Mouse (Mus musculus) liver, embryonic 14.5 days (tissue): Measurements from ENCODE around the gene Maml3. TPM values are rescaled to one million over a fixed set of nuclear protein-coding genes. Genes with fewer than 3 reads are reported as not detected.
A peak's percentile ranks its signal among the peaks of the same experiment; 100 is the strongest.

Source experiments
- ATAC-seq: fragments of 200-750 bp; cut with Nextera tagmentation; 2 replicates; pipeline ENCODE4 v1.8.0; 2017; ENCODE audit warnings: moderate number of reproducible peaks, mild to moderate bottlenecking, moderate library complexity; ENCODE audit not compliant: insufficient read depth
- DNase-seq, 3 experiments: peaks; one replicate each; pipeline ENCODE4 v3.0.0-alpha.2; 2012 to 2013; ENCODE audit warnings: low read depth in 3 of 3, low spot score in 3 of 3
- H3K27ac ChIP-seq: fragments of 300-500 bp; sonication (generic); 2 replicates; pipeline ENCODE4 v1.5.1; 2014; ENCODE audit warnings: moderate library complexity, mild to moderate bottlenecking, control low read depth, inconsistent platforms
- H3K27me3 ChIP-seq: fragments of 300-500 bp; sonication (generic); 2 replicates; pipeline ENCODE4 v1.6.1; 2014; ENCODE audit warnings: mild to moderate bottlenecking, low read length, moderate library complexity; ENCODE audit not compliant: control insufficient read depth, insufficient read depth
- H3K36me3 ChIP-seq: fragments of 300-500 bp; sonication (generic); replicated peaks from 2 replicates; pipeline ENCODE4 v1.6.1; 2014; ENCODE audit warnings: low read depth; ENCODE audit not compliant: control insufficient read depth, insufficient read depth
- H3K4me1 ChIP-seq, 2 experiments: fragments of 200-500 bp in 1 of 2; fragments of 300-500 bp in 1 of 2; sonication (generic) in 1 of 2; replicated peaks; 2 replicates each; pipeline ENCODE4 v1.6.1; 2012 to 2014; ENCODE audit warnings: antibody characterized with exemption in 1 of 2, inconsistent platforms in 1 of 2, low read length in 1 of 2; ENCODE audit not compliant: control insufficient read depth in 2 of 2, insufficient read depth in 2 of 2
- H3K4me2 ChIP-seq: fragments of 300-500 bp; sonication (generic); 2 replicates; pipeline ENCODE4 v1.6.1; 2014; ENCODE audit warnings: low read depth, mild to moderate bottlenecking, control low read depth, moderate library complexity
- H3K4me3 ChIP-seq, 2 experiments: fragments of 200-500 bp in 1 of 2; fragments of 300-500 bp in 1 of 2; sonication (generic) in 1 of 2; 2 replicates each; pipeline ENCODE4 v1.5.1; 2012 to 2014; ENCODE audit warnings: low read depth in 2 of 2, low read length in 2 of 2, mild to moderate bottlenecking in 2 of 2, control low read depth in 1 of 2, inconsistent platforms in 1 of 2, moderate library complexity in 1 of 2; ENCODE audit not compliant: insufficient read depth in 1 of 2
- H3K9ac ChIP-seq: fragments of 300-500 bp; sonication (generic); replicated peaks from 2 replicates; pipeline ENCODE4 v1.6.1; 2014; ENCODE audit warnings: mild to moderate bottlenecking, control low read depth, moderate library complexity
- H3K9me3 ChIP-seq: fragments of 300-500 bp; sonication (generic); 2 replicates; pipeline ENCODE4 v1.6.1; 2016; ENCODE audit warnings: low read length, mixed read lengths; ENCODE audit not compliant: control insufficient read depth
- CTCF ChIP-seq: IDR thresholded peaks from 2 replicates; pipeline ENCODE4 v1.5.1; 2016; ENCODE audit warnings: antibody characterized with exemption, low read depth, control low read depth
- EP300 ChIP-seq: IDR thresholded peaks from 2 replicates; pipeline ENCODE4 v1.6.1; 2016; ENCODE audit warnings: antibody characterized with exemption, low read depth
- WGBS: fragments of 180-500 bp; shearing (Covaris S2); extraction: QIAGEN DNeasy Blood & Tissue Kit; methylation state at CpG from one replicate; pipeline ENCODE4 v1.1.7; 2014; ENCODE audit not compliant: insufficient replicate concordance; 5-methylcytosine and 5-hydroxymethylcytosine counted together
- polyA plus RNA-seq, 2 experiments: library from polyadenylated mRNA; depleted of rRNA in 1 of 2; stranded (reverse) in 1 of 2; unstranded in 1 of 2; fragments of >200 nt; fragmentation: Nextera tagmentation in 1 of 2; extraction: Ambion mirVana in 1 of 2; gene quantifications; 2 replicates each; pipeline versions ENCODE4 v1.2.1 to v1.2.3; 2012 to 2014

Maml3 gene
- polyA plus RNA-seq, 2 experiments, result 0.57 to 0.71 TPM

- no peak overlapping the region for H3K27ac ChIP-seq
- no peaks in the 10 kb centered on the region for H3K36me3 ChIP-seq
- 34% methylated on average over 15 of the region's 15 CpGs for WGBS
- no peaks in the 10 kb centered on the region for H3K9me3 ChIP-seq
- H3K4me2 ChIP-seq, result peak overlapping the region; percentile 15; the same call in 1 of the 2 replicates
- H3K4me3 ChIP-seq, result no peak overlapping the region
- DNase-seq (no peak), ATAC-seq (no peak)
- no peak overlapping the region for H3K9ac ChIP-seq
- no peaks in the 10 kb centered on the region for H3K27me3 ChIP-seq
- H3K4me1 ChIP-seq, result peaks cover 5 to 13% of the 10 kb centered on the region in 2 experiments; a peak in 3 of 4 replicates
- TF ChIP-seq CTCF (peak; percentile 94), EP300 (no peak)
Measured at GRCm38 (mm10) chr3:51648037-51648664, 456.7 kb downstream of the Maml3 start.

- WGBS, result 61% methylated on average over 4 of the region's 4 CpGs
- no peaks in the 10 kb centered on the region for H3K27me3 ChIP-seq
Measured at GRCm38 (mm10) chr3:51647356-51647755, 457.5 kb downstream of the Maml3 start.

GRCm38 (mm10) chr3:51646301-51646700, 458.6 kb downstream of the Maml3 start:
- Histone ChIP-seq H3K27ac (no peak overlapping the region), H3K4me3 (no peak overlapping the region), H3K36me3 (no peaks in the 10 kb centered on the region), H3K9ac (no peak overlapping the region), H3K9me3 (no peaks in the 10 kb centered on the region), H3K4me1 (peaks cover 0 to 6% of the 10 kb centered on the region in 2 experiments; a peak in 2 of 4 replicates), H3K4me2 (no peak overlapping the region), H3K27me3 (no peaks in the 10 kb centered on the region)
- TF ChIP-seq CTCF (no peak), EP300 (no peak)
- DNase-seq, result no peak
- 33% methylated on average over 10 of the region's 10 CpGs for WGBS
- no peak for ATAC-seq

More at GRCm38 (mm10) chr3:51647356-51647755, 457.5 kb downstream of the Maml3 start:
- Histone ChIP-seq H3K9me3 (no peaks in the 10 kb centered on the region), H3K4me3 (no peak overlapping the region), H3K9ac (no peak overlapping the region), H3K27ac (no peak overlapping the region), H3K4me1 (peaks cover under 1 to 6% of the 10 kb centered on the region in 2 experiments; a peak in 3 of 4 replicates), H3K4me2 (no peak overlapping the region), H3K36me3 (no peaks in the 10 kb centered on the region)
- no peak for DNase-seq
- TF ChIP-seq CTCF, result no peak
- no peak for TF ChIP-seq EP300
- no peak for ATAC-seq

- DNase-seq (no peak), ATAC-seq (no peak)
- no peaks in the 10 kb centered on the region for H3K36me3 ChIP-seq
- WGBS, result 64% methylated on average over 6 of the region's 6 CpGs
- no peaks in the 10 kb centered on the region for H3K27me3 ChIP-seq
- H3K4me1 ChIP-seq, result peaks cover 0 to 6% of the 10 kb centered on the region in 2 experiments; a peak in 2 of 4 replicates
- no peaks in the 10 kb centered on the region for H3K9me3 ChIP-seq
- no peak overlapping the region for H3K4me2 ChIP-seq
- no peak overlapping the region for H3K9ac ChIP-seq
- no peak for TF ChIP-seq EP300
- TF ChIP-seq CTCF, result no peak
- no peak overlapping the region for H3K27ac ChIP-seq
- H3K4me3 ChIP-seq, result no peak overlapping the region
Measured at GRCm38 (mm10) chr3:51645484-51645883, 459.4 kb downstream of the Maml3 start.

DNA sequence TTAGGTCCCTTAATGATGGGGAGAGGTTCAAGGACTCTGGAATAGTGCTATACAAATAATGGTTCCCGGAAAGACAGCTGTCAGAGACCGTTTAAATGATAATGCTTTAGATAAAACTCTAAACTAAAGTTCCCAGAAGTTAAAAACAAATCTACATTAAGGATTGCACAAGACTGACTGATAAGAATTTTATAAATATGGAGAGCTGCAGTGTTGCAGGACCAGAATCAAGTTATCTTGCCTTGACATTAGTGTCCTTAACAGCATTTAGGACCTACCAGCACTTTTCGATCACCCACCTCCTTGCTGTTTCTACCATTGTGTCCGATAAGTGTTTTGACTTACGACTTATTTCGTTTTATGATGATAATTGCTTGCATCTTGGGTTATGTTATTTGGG, 466.6 kb downstream of the Maml3 start:
- ATAC-seq (peak; percentile 66; the same call in 1 of the 2 replicates), DNase-seq (no peak)
- no peak overlapping the region for H3K4me3 ChIP-seq
- no peaks in the 10 kb centered on the region for H3K36me3 ChIP-seq
- no peak overlapping the region for H3K9ac ChIP-seq
- H3K27me3 ChIP-seq, result no peaks in the 10 kb centered on the region
- H3K9me3 ChIP-seq, result peaks cover 3% of the 10 kb centered on the region
- H3K4me1 ChIP-seq, result peaks cover 0 to 4% of the 10 kb centered on the region in 2 experiments; a peak in 1 of 4 replicates
- no peak for TF ChIP-seq CTCF
- TF ChIP-seq EP300, result peak; percentile 54
- 33% methylated on average over 6 of the region's 6 CpGs for WGBS
- H3K4me2 ChIP-seq, result no peak overlapping the region
- no peak overlapping the region for H3K27ac ChIP-seq
